Mouse (Mus musculus) kidney, embryonic 16.5 days (tissue): Measurements from ENCODE around the gene Prdm10. TPM values are rescaled to one million over a fixed set of nuclear protein-coding genes. Genes with fewer than 3 reads are reported as not detected.
A peak's percentile ranks its signal among the peaks of the same experiment; 100 is the strongest.

ENCODE experiments used
- ATAC-seq: fragments of 200-750 bp; cut with Nextera tagmentation; 2 replicates; pipeline ENCODE4 v1.8.0; 2017; ENCODE audit warnings: moderate TSS enrichment; ENCODE audit not compliant: low FRiP score, low TSS enrichment
- H3K27ac ChIP-seq: fragments of 300-500 bp; sonication (generic); 2 replicates; pipeline ENCODE4 v1.5.1; 2014; ENCODE audit warnings: low read length
- H3K27me3 ChIP-seq: fragments of 300-500 bp; sonication (generic); 2 replicates; pipeline ENCODE4 v1.6.1; 2014; ENCODE audit warnings: low read length, control low read depth, mixed read lengths; ENCODE audit not compliant: insufficient read depth
- H3K36me3 ChIP-seq: fragments of 300-500 bp; sonication (generic); 2 replicates; pipeline ENCODE4 v1.6.1; 2014; ENCODE audit warnings: low read length, control low read depth, mixed read lengths; ENCODE audit not compliant: insufficient read depth
- H3K4me1 ChIP-seq: fragments of 300-500 bp; sonication (generic); 2 replicates; pipeline ENCODE4 v1.6.1; 2014; ENCODE audit warnings: low read length, control low read depth, mixed read lengths; ENCODE audit not compliant: insufficient read depth
- H3K4me2 ChIP-seq: fragments of 300-500 bp; sonication (generic); replicated peaks from 2 replicates; pipeline ENCODE4 v1.6.1; 2014; ENCODE audit warnings: low read depth, low read length
- H3K4me3 ChIP-seq: fragments of 300-500 bp; sonication (generic); 2 replicates; pipeline ENCODE4 v1.5.1; 2014; ENCODE audit warnings: mild to moderate bottlenecking, low read length
- H3K9ac ChIP-seq: fragments of 300-500 bp; sonication (generic); replicated peaks from 2 replicates; pipeline ENCODE4 v1.6.1; 2014; ENCODE audit warnings: low read length
- H3K9me3 ChIP-seq: fragments of 300-500 bp; sonication (generic); 2 replicates; pipeline ENCODE4 v1.6.1; 2016; ENCODE audit warnings: low read length, control low read depth
- whole genome bisulfite sequencing: fragments of 180-500 bp; shearing (Covaris S2); extraction: QIAGEN DNeasy Blood & Tissue Kit; methylation state at CpG from one replicate; pipeline ENCODE4 v1.1.7; 2014; 5-methylcytosine and 5-hydroxymethylcytosine counted together
- polyA plus RNA-seq: library from polyadenylated mRNA; unstranded; fragments of >200 nt; fragmentation: Nextera tagmentation; extraction: Ambion mirVana; gene quantifications from 2 replicates; pipeline ENCODE4 v1.2.1, GENCODE M21; 2015

The Prdm10 gene
- polyA plus RNA-seq, 1 experiment from 2014 or later, result 5.4 TPM

DNA sequence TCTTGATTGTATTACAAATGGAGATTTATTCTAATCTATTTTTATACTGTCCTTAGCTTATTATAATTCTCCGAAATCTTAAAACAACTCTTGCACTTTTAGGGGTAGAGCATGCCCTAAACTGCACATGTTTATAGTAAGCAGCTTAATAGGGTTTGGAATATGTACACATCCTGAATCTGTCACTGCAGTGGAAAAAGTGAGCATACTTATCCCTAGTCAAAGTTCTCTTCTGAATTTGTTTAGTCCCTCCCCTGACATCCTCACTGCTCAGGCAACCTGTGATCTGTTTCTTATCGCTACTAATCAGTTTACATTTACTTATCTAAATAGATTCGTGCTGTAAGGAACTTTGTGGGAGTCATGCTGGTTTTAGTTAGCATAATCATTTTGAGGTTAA lies 22.1 kb upstream of the Prdm10 start:
- Histone ChIP-seq H3K36me3 (no peaks in the 10 kb centered on the region), H3K4me1 (0 out of 2 replicates have a peak, but pooled peaks cover 14% of the 10 kb centered on the region), H3K4me3 (no peak overlapping the region), H3K9ac (no peak overlapping the region), H3K27ac (no peak overlapping the region), H3K4me2 (no peak overlapping the region), H3K27me3 (no peaks in the 10 kb centered on the region), H3K9me3 (0 out of 2 replicates have a peak, but pooled peaks cover 2% of the 10 kb centered on the region)
- WGBS, result 77% methylated on average over 3 of the region's 3 CpGs
- ATAC-seq, result no peak

DNA sequence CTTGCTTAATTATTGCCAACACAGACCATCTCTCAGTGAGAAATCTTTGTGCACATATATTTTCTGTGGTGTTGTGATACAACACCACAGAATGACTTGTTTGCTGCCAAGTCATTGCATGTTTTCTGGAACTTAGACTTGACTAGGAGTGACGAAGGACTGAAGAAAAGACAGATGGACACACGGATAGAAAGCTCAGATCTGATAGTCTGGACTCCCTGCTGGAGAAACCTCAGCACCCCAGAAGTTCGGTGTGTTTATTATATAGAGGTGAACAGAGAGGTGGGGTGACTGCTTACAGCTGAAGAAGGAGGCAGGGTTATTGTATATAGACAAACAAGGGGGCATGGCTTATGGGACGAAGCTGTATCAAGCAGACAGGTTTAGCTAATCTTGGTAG lies 20.1 kb upstream of the Prdm10 start:
- H3K4me1 ChIP-seq, result 0 out of 2 replicates have a peak, but pooled peaks cover 6% of the 10 kb centered on the region
- no peaks in the 10 kb centered on the region for H3K27me3 ChIP-seq
- H3K4me3 ChIP-seq, result no peak overlapping the region
- ATAC-seq, result no peak
- no peaks in the 10 kb centered on the region for H3K36me3 ChIP-seq
- 77% methylated on average over 4 of the region's 4 CpGs for WGBS
- H3K9me3 ChIP-seq, result 0 out of 2 replicates have a peak, but pooled peaks cover 2% of the 10 kb centered on the region
- no peak overlapping the region for H3K27ac ChIP-seq
- no peak overlapping the region for H3K4me2 ChIP-seq
- no peak overlapping the region for H3K9ac ChIP-seq

- H3K27ac ChIP-seq, result no peak overlapping the region
- H3K4me2 ChIP-seq, result no peak overlapping the region
- H3K36me3 ChIP-seq, result no peaks in the 10 kb centered on the region
- ATAC-seq, result no peak
- 0 out of 2 replicates have a peak, but pooled peaks cover 2% of the 10 kb centered on the region for H3K9me3 ChIP-seq
- H3K4me3 ChIP-seq, result no peak overlapping the region
- H3K4me1 ChIP-seq, result peaks cover 16% of the 10 kb centered on the region
- 48% methylated on average over 4 of the region's 4 CpGs for WGBS
- no peaks in the 10 kb centered on the region for H3K27me3 ChIP-seq
- no peak overlapping the region for H3K9ac ChIP-seq
Observed at GRCm38 (mm10) chr9:31262226-31263105, 17.9 kb upstream of the Prdm10 start.

DNA sequence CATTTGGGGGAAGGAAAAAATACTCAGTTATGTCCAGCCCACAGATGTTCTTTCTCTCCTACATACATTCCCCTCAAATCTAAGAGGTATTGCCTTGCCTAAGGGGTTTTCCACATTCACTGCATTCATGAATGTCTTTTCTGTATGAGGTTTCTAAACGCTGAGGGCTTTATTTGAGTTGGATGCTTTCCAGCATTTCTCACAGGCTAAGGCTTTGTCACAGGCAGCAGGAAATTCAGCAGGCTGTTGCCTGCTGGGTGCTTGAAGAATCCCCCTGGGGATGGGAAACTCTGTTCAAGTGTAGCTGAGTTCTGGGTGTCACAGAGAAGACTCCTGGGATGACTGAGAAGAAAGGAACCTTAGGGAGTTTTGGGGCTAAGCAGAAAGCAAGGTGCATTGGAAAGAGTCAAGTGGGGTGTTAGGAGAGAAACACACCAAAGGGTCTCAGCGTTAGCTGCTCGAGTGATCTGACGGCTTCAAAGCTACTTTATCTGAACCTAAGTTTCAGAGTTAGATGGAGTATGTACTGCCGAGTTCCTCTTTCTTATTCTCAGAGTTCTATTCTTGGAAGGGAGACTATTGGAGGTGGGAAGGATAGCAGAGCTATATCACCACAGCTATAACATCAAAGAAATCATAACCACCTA lies 14.2 kb upstream of the Prdm10 start:
- ATAC-seq, result 0 out of 2 replicates have a peak, but pooled peaks have one; percentile 46
- H3K27ac ChIP-seq, result peak overlapping the region; percentile 44
- H3K27me3 ChIP-seq, result no peaks in the 10 kb centered on the region
- no peak overlapping the region for H3K4me2 ChIP-seq
- no peaks in the 10 kb centered on the region for H3K36me3 ChIP-seq
- no peak overlapping the region for H3K9ac ChIP-seq
- H3K4me1 ChIP-seq, result peaks cover 16% of the 10 kb centered on the region
- H3K4me3 ChIP-seq, result no peak overlapping the region
- 53% methylated on average over 5 of the region's 5 CpGs for WGBS
- 0 out of 2 replicates have a peak, but pooled peaks cover 2% of the 10 kb centered on the region for H3K9me3 ChIP-seq

- Histone ChIP-seq H3K9me3 (no peaks in the 10 kb centered on the region), H3K4me3 (no peak overlapping the region), H3K4me2 (no peak overlapping the region), H3K9ac (no peak overlapping the region), H3K4me1 (peaks cover 9% of the 10 kb centered on the region), H3K27me3 (no peaks in the 10 kb centered on the region), H3K36me3 (no peaks in the 10 kb centered on the region), H3K27ac (no peak overlapping the region)
- no peak for ATAC-seq
- 62% methylated on average over 8 of the region's 8 CpGs for whole genome bisulfite sequencing
Observed at GRCm38 (mm10) chr9:31271221-31272015, 8.9 kb upstream of the Prdm10 start.

DNA sequence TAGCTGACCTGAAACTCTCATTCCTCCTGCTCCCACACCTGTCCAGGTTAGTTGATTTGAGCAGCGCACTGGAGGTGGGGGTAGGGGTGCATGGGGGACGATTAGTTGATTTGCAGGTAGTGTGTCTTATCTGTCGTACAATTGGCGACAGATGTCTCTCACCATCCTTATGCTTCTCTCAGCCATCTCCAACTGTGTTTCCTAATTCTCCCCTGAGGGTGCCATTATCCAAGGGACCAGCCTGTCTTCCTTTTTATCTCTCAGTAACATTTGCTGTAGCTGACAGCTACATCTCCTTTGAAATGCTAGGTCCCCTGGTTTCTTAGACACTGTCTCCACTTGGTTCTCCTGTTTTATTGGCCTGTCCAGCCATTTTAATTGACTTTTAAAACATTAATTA lies 8.2 kb upstream of the Prdm10 start:
- no peaks in the 10 kb centered on the region for H3K27me3 ChIP-seq
- H3K9ac ChIP-seq, result no peak overlapping the region
- no peak overlapping the region for H3K27ac ChIP-seq
- WGBS, result 83% methylated on average over 4 of the region's 4 CpGs
- no peak overlapping the region for H3K4me3 ChIP-seq
- no peaks in the 10 kb centered on the region for H3K9me3 ChIP-seq
- H3K4me2 ChIP-seq, result no peak overlapping the region
- no peaks in the 10 kb centered on the region for H3K36me3 ChIP-seq
- ATAC-seq, result no peak
- peaks cover 6% of the 10 kb centered on the region for H3K4me1 ChIP-seq

DNA sequence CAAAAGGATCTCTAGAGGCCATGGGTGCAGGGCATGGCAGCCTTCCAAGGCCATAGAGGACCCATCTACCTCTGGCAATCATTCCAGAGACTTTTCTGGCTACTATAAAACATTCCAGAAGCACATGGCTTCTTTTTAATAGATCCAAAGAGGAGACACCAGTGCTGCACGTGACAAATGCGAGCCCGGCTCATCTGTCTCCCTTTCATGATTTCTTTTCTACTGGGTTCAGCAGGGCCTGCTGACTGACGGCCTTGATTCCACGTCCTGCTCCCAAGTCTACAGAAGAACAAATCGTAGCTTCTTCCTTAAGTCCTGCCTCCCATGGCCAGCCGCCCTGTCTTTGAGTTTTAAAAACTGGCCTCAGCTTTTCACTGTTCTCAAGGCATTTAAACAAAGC lies 1.7 kb upstream of the Prdm10 start:
- Histone ChIP-seq H3K9ac (0 out of 2 replicates have a peak overlapping the region, but pooled peaks have one; percentile 33), H3K27me3 (no peaks in the 10 kb centered on the region), H3K4me3 (no peak overlapping the region), H3K9me3 (no peaks in the 10 kb centered on the region), H3K4me2 (no peak overlapping the region), H3K36me3 (no peaks in the 10 kb centered on the region), H3K27ac (peak overlapping the region; percentile 99; the same call in 1 of the 2 replicates), H3K4me1 (peaks cover 24% of the 10 kb centered on the region)
- ATAC-seq, result no peak
- WGBS, result 81% methylated on average over 7 of the region's 7 CpGs

DNA sequence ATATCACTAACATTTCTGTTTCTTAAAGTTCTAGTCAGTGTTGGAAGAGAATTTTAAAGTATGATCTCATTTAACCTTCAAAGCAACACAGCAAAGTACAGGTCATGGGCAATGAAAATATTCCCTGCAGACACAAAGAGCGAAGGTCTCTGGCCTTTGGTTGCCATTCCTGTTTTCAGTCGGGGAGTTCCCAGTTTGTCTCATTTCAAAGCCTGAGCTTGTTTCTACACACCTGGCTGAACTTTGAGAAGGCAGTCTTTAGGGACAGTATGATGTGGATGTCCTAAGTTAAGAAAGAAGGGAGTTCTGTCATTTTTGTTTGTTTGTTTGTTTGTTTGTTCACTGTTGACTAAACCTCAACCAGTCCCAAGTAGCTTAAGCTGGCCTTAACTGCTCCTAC lies 1.0 kb upstream of the Prdm10 start:
- no peaks in the 10 kb centered on the region for H3K27me3 ChIP-seq
- H3K9me3 ChIP-seq, result no peaks in the 10 kb centered on the region
- peak overlapping the region; percentile 89 for H3K9ac ChIP-seq
- H3K27ac ChIP-seq, result peak overlapping the region; percentile 99
- H3K36me3 ChIP-seq, result no peaks in the 10 kb centered on the region
- 46% methylated on average over 2 of the region's 2 CpGs for WGBS
- peak overlapping the region; percentile 67 for H3K4me3 ChIP-seq
- no peak for ATAC-seq
- H3K4me2 ChIP-seq, result peak overlapping the region; percentile 56
- peaks cover 18% of the 10 kb centered on the region for H3K4me1 ChIP-seq

DNA sequence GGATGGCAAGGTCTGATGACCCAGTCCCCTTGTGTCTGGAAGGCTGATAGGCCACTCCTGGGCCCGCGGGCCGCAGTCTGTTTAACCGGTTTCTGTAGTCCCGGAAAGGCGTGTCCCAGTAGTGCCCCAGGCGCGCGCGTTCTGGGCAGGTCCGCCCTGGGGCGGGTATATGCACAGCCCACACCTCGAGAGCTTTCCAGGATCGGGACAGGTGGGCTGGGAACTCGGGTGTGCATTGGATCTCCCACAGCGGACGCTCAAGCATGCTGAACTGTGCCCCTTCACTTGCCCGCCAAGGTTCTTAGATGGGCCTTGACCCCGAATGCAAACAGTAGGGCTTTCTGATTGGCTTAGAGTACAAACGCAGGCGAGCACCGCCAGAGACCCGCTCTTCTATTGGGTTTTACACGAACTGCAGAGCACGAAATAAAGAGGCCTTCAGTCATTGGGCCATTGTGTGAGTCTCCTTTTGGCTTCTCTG lies 413 bp upstream of the Prdm10 start:
- Histone ChIP-seq H3K36me3 (0 out of 2 replicates have a peak, but pooled peaks cover 1% of the 10 kb centered on the region), H3K27me3 (no peaks in the 10 kb centered on the region), H3K4me2 (peak overlapping the region; percentile 56), H3K4me3 (peak overlapping the region; percentile 67), H3K9ac (peak overlapping the region; percentile 89), H3K9me3 (no peaks in the 10 kb centered on the region), H3K4me1 (peaks cover 18% of the 10 kb centered on the region), H3K27ac (peak overlapping the region; percentile 99)
- WGBS, result under 1% methylated on average over 25 of the region's 25 CpGs
- peak; percentile 83 for ATAC-seq
